In genomic region chr9:110132921-110133320, GRCm38 (mm10) we compare ENCODE assay signal across 9 mouse cellular contexts. TPM values are rescaled to one million over a fixed set of nuclear protein-coding genes. Genes with fewer than 3 reads are reported as not detected.
A peak's percentile ranks its signal among the peaks of the same experiment; 100 is the strongest.
DNase-seq lines count a peak whose midpoint lies in the region; ATAC-seq and TF ChIP-seq lines count a peak whose summit lies in the region.
"Had no signal": no experiment of that assay in that cellular context is flagged by ENCODE, and none has a peak within 500 bp of the region (broad histone marks: within the 10 kb centered on the region; RNA-seq: fewer than 3 reads in every experiment).

No protein-coding gene starts in this region.

- H3K4me1 ChIP-seq in heart, embryonic 16.5 days (ENCODE audit: control insufficient read depth, insufficient read depth, low read length) = peaks cover 17% of the 10 kb centered on the region
- no peaks in the 10 kb centered on the region for H3K4me1 ChIP-seq in bone marrow, adult 2 months (ENCODE audit: control insufficient read depth, insufficient read depth, low read length)
- peaks cover 35% of the 10 kb centered on the region for H3K4me1 ChIP-seq in hindbrain, embryonic 15.5 days (replicated peaks)
- H3K4me1 ChIP-seq in midbrain, embryonic 13.5 days (replicated peaks) = peaks cover 45% of the 10 kb centered on the region

- H3K27me3 ChIP-seq in heart, embryonic 16.5 days (ENCODE audit: control insufficient read depth, insufficient read depth, low read length) = no peaks in the 10 kb centered on the region
- no peaks in the 10 kb centered on the region for H3K27me3 ChIP-seq in hindbrain, embryonic 15.5 days
- no peaks in the 10 kb centered on the region for H3K27me3 ChIP-seq in midbrain, embryonic 13.5 days

- no peak overlapping the region for H3K9ac ChIP-seq in heart, embryonic 16.5 days (ENCODE audit: low read length)
- no peak overlapping the region for H3K9ac ChIP-seq in hindbrain, embryonic 15.5 days
- H3K9ac ChIP-seq in midbrain, embryonic 13.5 days (replicated peaks) = peak overlapping the region; percentile 97

- H3K36me3 ChIP-seq in heart, embryonic 16.5 days (ENCODE audit: control insufficient read depth, insufficient read depth) = peaks cover 16% of the 10 kb centered on the region
- H3K36me3 ChIP-seq in hindbrain, embryonic 15.5 days = peaks cover 9% of the 10 kb centered on the region
- H3K36me3 ChIP-seq in midbrain, embryonic 13.5 days = peaks cover 23% of the 10 kb centered on the region

- TF ChIP-seq POLR2A in bone marrow, adult 2 months (IDR thresholded peaks at IDR 0.05; ENCODE audit: borderline replicate concordance, control insufficient read depth, low read depth, low read length) = no peak

- no peak overlapping the region for H3K27ac ChIP-seq in heart, embryonic 16.5 days (ENCODE audit: low read length)
- no peak overlapping the region for H3K27ac ChIP-seq in bone marrow, adult 2 months (ENCODE audit: control insufficient read depth, insufficient read depth, low read depth, low read length, poor library complexity)
- H3K27ac ChIP-seq in hindbrain, embryonic 15.5 days (replicated peaks) = no peak overlapping the region
- H3K27ac ChIP-seq in midbrain, embryonic 13.5 days = no peak overlapping the region

- DNase-seq in heart, postnatal 4 days = no peak
- DNase-seq in MN1 (ENCODE audit: low spot score) = no peak
- DNase-seq in adrenal gland, adult 8-10 months = no peak
- DNase-seq in right cerebral cortex, postnatal 10 days (ENCODE audit: low spot score in 2 of 2) = no peak
- DNase-seq: cerebellum, postnatal 36 days had no signal

- 44% methylated on average over 6 of the region's 6 CpGs for WGBS in heart, embryonic 16.5 days
- WGBS in bone marrow, adult 2 months = 39% methylated on average over 6 of the region's 6 CpGs
- WGBS in hindbrain, embryonic 15.5 days = 63% methylated on average over 6 of the region's 6 CpGs
- 73% methylated on average over 6 of the region's 6 CpGs for WGBS in midbrain, embryonic 13.5 days

- H3K9me3 ChIP-seq in heart, embryonic 16.5 days (replicated peaks; ENCODE audit: control insufficient read depth, low read length) = no peaks in the 10 kb centered on the region
- H3K9me3 ChIP-seq in hindbrain, embryonic 15.5 days = no peaks in the 10 kb centered on the region
- H3K9me3 ChIP-seq in midbrain, embryonic 13.5 days = no peaks in the 10 kb centered on the region

- H3K4me3 ChIP-seq in heart, embryonic 16.5 days (ENCODE audit: low read length) = peak overlapping the region; percentile 90
- peak overlapping the region; percentile 16 for H3K4me3 ChIP-seq in bone marrow, adult 2 months (replicated peaks; ENCODE audit: control insufficient read depth, low read depth, low read length)
- peak overlapping the region; percentile 65 for H3K4me3 ChIP-seq in hindbrain, embryonic 15.5 days
- peak overlapping the region; percentile 91 for H3K4me3 ChIP-seq in midbrain, embryonic 13.5 days (replicated peaks)

- no peak for ATAC-seq in heart, embryonic 16.5 days (replicated peaks; ENCODE audit: extremely low read depth, insufficient read depth, low FRiP score)
- ATAC-seq in hindbrain, embryonic 15.5 days (ENCODE audit: low FRiP score, low read depth) = no peak
- no peak for ATAC-seq in midbrain, embryonic 13.5 days

- peak overlapping the region; percentile 84 for H3K4me2 ChIP-seq in heart, embryonic 16.5 days (ENCODE audit: low read depth, low read length)
- H3K4me2 ChIP-seq in hindbrain, embryonic 15.5 days = peak overlapping the region; percentile 64
- peak overlapping the region; percentile 65 for H3K4me2 ChIP-seq in midbrain, embryonic 13.5 days (replicated peaks)

- no peak for TF ChIP-seq CTCF in bone marrow, adult 2 months (IDR thresholded peaks at IDR 0.05; ENCODE audit: control insufficient read depth, insufficient read depth, low read length)

RNA-seq across cellular contexts. Expression of gene Dhx30, which starts 15.3 kb away (rescaled TPM):
- polyA plus RNA-seq in heart, embryonic 16.5 days (2015; fragmentation: Nextera tagmentation; extraction: Ambion mirVana) = 96.2 and 101 TPM in 2 replicates
- total RNA-seq in heart, postnatal 4 days (2021) = 10 to 100 TPM; 78.0 to 81.8 TPM
- 65.7 and 70.2 TPM in 2 replicates for polyA plus RNA-seq in bone marrow, adult 2 months (2011; ENCODE audit: insufficient read depth, insufficient read length, low replicate concordance, missing spikeins)
- 168 and 179 TPM in 2 replicates for polyA plus RNA-seq in hindbrain, embryonic 15.5 days (2015; fragmentation: Nextera tagmentation; extraction: Ambion mirVana)
- 221 and 223 TPM in 2 replicates for polyA plus RNA-seq in midbrain, embryonic 13.5 days (2015; fragmentation: Nextera tagmentation; extraction: Ambion mirVana)
- 100 to 1,000 TPM; 107 to 117 (median 114) TPM for total RNA-seq in adrenal gland, adult 8-10 months (2022)

RNA-seq across cellular contexts. Expression of gene Smarcc1, which starts 15.4 kb away (rescaled TPM):
- polyA plus RNA-seq in heart, embryonic 16.5 days (2015; fragmentation: Nextera tagmentation; extraction: Ambion mirVana) = 56.7 and 60.5 TPM in 2 replicates
- total RNA-seq in heart, postnatal 4 days (2021) = 10 to 100 TPM; 64.3 to 66.5 TPM
- polyA plus RNA-seq in bone marrow, adult 2 months (2011; ENCODE audit: insufficient read depth, insufficient read length, low replicate concordance, missing spikeins) = 25.1 and 41.4 TPM in 2 replicates
- 92.4 and 95.1 TPM in 2 replicates for polyA plus RNA-seq in hindbrain, embryonic 15.5 days (2015; fragmentation: Nextera tagmentation; extraction: Ambion mirVana)
- 153 and 167 TPM in 2 replicates for polyA plus RNA-seq in midbrain, embryonic 13.5 days (2015; fragmentation: Nextera tagmentation; extraction: Ambion mirVana)
- total RNA-seq in adrenal gland, adult 8-10 months (2022) = 10 to 100 TPM; 57.6 to 64.3 (median 60.8) TPM

Comparison
In these comparisons a context has a peak if more than half of its experiments do, and no peak if none do; other contexts are left out.
1. H3K4me3 ChIP-seq: peak in every context shown above with its lines; median percentile 91 in midbrain, embryonic 13.5 days; 90 in heart, embryonic 16.5 days; 65 in hindbrain, embryonic 15.5 days; 16 in bone marrow, adult 2 months.